Mouse (Mus musculus): Measurements from ENCODE around the gene Xpo5. TPM values are rescaled to one million over a fixed set of nuclear protein-coding genes. Genes with fewer than 3 reads are reported as not detected.

Xpo5 gene
- polyA plus RNA-seq, 1 experiment from 2014 or later, result 35.2 TPM

GRCm38 (mm10) chr17:46162951-46163421, 39.6 kb upstream of the Xpo5 start:
- Histone ChIP-seq H3K4me2 (peak overlapping the region; percentile 66), H3K27ac (replicated peaks) (0 out of 2 replicates have a peak overlapping the region, but pooled peaks have one; percentile 13), H3K36me3 (peaks cover 44% of the 10 kb centered on the region), H3K27me3 (no peaks in the 10 kb centered on the region), H3K4me3 (no peak overlapping the region), H3K4me1 (replicated peaks) (peaks cover 26% of the 10 kb centered on the region), H3K9me3 (no peaks in the 10 kb centered on the region), H3K9ac (no peak overlapping the region)
- no peak for ATAC-seq (ENCODE audit: low read depth)
- WGBS, result 87% methylated on average over 9 of the region's 9 CpGs

GRCm38 (mm10) chr17:46164301-46164700, 38.3 kb upstream of the Xpo5 start:
- Histone ChIP-seq H3K9me3 (no peaks in the 10 kb centered on the region), H3K36me3 (peaks cover 56% of the 10 kb centered on the region), H3K4me1 (replicated peaks) (peaks cover 26% of the 10 kb centered on the region), H3K9ac (no peak overlapping the region), H3K4me2 (no peak overlapping the region), H3K27ac (replicated peaks) (no peak overlapping the region), H3K27me3 (no peaks in the 10 kb centered on the region), H3K4me3 (no peak overlapping the region)
- WGBS, result 95% methylated on average over 8 of the region's 8 CpGs
- no peak for ATAC-seq (ENCODE audit: low read depth)

- WGBS, result 95% methylated on average over 10 of the region's 10 CpGs
- no peak overlapping the region for H3K9ac ChIP-seq
Measured at GRCm38 (mm10) chr17:46164791-46165190, 37.8 kb upstream of the Xpo5 start.

GRCm38 (mm10) chr17:46165460-46165859, 37.1 kb upstream of the Xpo5 start:
- Histone ChIP-seq H3K4me1 (replicated peaks) (peaks cover 21% of the 10 kb centered on the region), H3K4me3 (no peak overlapping the region), H3K36me3 (peaks cover 66% of the 10 kb centered on the region), H3K4me2 (no peak overlapping the region), H3K27me3 (no peaks in the 10 kb centered on the region), H3K9ac (no peak overlapping the region), H3K9me3 (no peaks in the 10 kb centered on the region), H3K27ac (replicated peaks) (no peak overlapping the region)
- WGBS, result 87% methylated on average over 12 of the region's 12 CpGs
- no peak for ATAC-seq (ENCODE audit: low read depth)

More at GRCm38 (mm10) chr17:46164791-46165190, 37.8 kb upstream of the Xpo5 start:
- H3K4me2 ChIP-seq, result no peak overlapping the region
- H3K4me3 ChIP-seq, result no peak overlapping the region
- no peak for ATAC-seq (ENCODE audit: low read depth)
- peaks cover 61% of the 10 kb centered on the region for H3K36me3 ChIP-seq
- H3K27ac ChIP-seq (replicated peaks), result no peak overlapping the region
- peaks cover 23% of the 10 kb centered on the region for H3K4me1 ChIP-seq (replicated peaks)
- H3K9me3 ChIP-seq, result no peaks in the 10 kb centered on the region
- no peaks in the 10 kb centered on the region for H3K27me3 ChIP-seq

GRCm38 (mm10) chr17:46166270-46166669, 36.3 kb upstream of the Xpo5 start:
- H3K4me2 ChIP-seq, result no peak overlapping the region
- WGBS, result 88% methylated on average over 5 of the region's 5 CpGs

GRCm38 (mm10) chr17:46167014-46167413, 35.6 kb upstream of the Xpo5 start:
- peaks cover 14% of the 10 kb centered on the region for H3K4me1 ChIP-seq (replicated peaks)
- no peak for ATAC-seq (ENCODE audit: low read depth)
- 84% methylated on average over 11 of the region's 11 CpGs for WGBS

More at GRCm38 (mm10) chr17:46166270-46166669, 36.3 kb upstream of the Xpo5 start:
- Histone ChIP-seq H3K9ac (no peak overlapping the region), H3K27me3 (no peaks in the 10 kb centered on the region), H3K9me3 (no peaks in the 10 kb centered on the region), H3K36me3 (peaks cover 74% of the 10 kb centered on the region), H3K27ac (replicated peaks) (no peak overlapping the region), H3K4me3 (no peak overlapping the region), H3K4me1 (replicated peaks) (peaks cover 21% of the 10 kb centered on the region)
- ATAC-seq (ENCODE audit: low read depth), result no peak

GRCm38 (mm10) chr17:46168318-46168717, 34.3 kb upstream of the Xpo5 start:
- Histone ChIP-seq H3K36me3 (peaks cover 92% of the 10 kb centered on the region), H3K27ac (replicated peaks) (no peak overlapping the region), H3K9ac (no peak overlapping the region), H3K27me3 (no peaks in the 10 kb centered on the region), H3K9me3 (no peaks in the 10 kb centered on the region), H3K4me1 (replicated peaks) (peaks cover under 1% of the 10 kb centered on the region; the same call in 1 of the 2 replicates), H3K4me2 (no peak overlapping the region), H3K4me3 (no peak overlapping the region)
- no peak for ATAC-seq (ENCODE audit: low read depth)
- WGBS, result 64% methylated on average over 5 of the region's 5 CpGs

More at GRCm38 (mm10) chr17:46167014-46167413, 35.6 kb upstream of the Xpo5 start:
- no peaks in the 10 kb centered on the region for H3K27me3 ChIP-seq
- no peak overlapping the region for H3K9ac ChIP-seq
- no peaks in the 10 kb centered on the region for H3K9me3 ChIP-seq
- no peak overlapping the region for H3K27ac ChIP-seq (replicated peaks)
- no peak overlapping the region for H3K4me2 ChIP-seq
- H3K4me3 ChIP-seq, result no peak overlapping the region
- peaks cover 79% of the 10 kb centered on the region for H3K36me3 ChIP-seq

- H3K9ac ChIP-seq, result no peak overlapping the region
- no peak overlapping the region for H3K27ac ChIP-seq (replicated peaks)
- no peaks in the 10 kb centered on the region for H3K4me1 ChIP-seq (replicated peaks)
- no peak overlapping the region for H3K4me2 ChIP-seq
- no peaks in the 10 kb centered on the region for H3K9me3 ChIP-seq
- H3K36me3 ChIP-seq, result peaks cover 92% of the 10 kb centered on the region
- no peak overlapping the region for H3K4me3 ChIP-seq
- H3K27me3 ChIP-seq, result no peaks in the 10 kb centered on the region
- ATAC-seq (ENCODE audit: low read depth), result no peak
- WGBS, result 93% methylated on average over 5 of the region's 5 CpGs
Measured at GRCm38 (mm10) chr17:46168768-46169167, 33.8 kb upstream of the Xpo5 start.

- no peak for ATAC-seq (ENCODE audit: low read depth)
- Histone ChIP-seq H3K27me3 (no peaks in the 10 kb centered on the region), H3K27ac (replicated peaks) (no peak overlapping the region), H3K4me3 (no peak overlapping the region), H3K36me3 (peaks cover 78% of the 10 kb centered on the region), H3K4me2 (no peak overlapping the region), H3K9me3 (no peaks in the 10 kb centered on the region), H3K4me1 (replicated peaks) (no peaks in the 10 kb centered on the region), H3K9ac (no peak overlapping the region)
- 74% methylated on average over 3 of the region's 3 CpGs for WGBS
Measured at GRCm38 (mm10) chr17:46170538-46170937, 32.0 kb upstream of the Xpo5 start.

GRCm38 (mm10) chr17:46182273-46182672, 20.3 kb upstream of the Xpo5 start:
- Histone ChIP-seq H3K4me1 (replicated peaks) (no peaks in the 10 kb centered on the region), H3K36me3 (peaks cover 97% of the 10 kb centered on the region), H3K9ac (no peak overlapping the region), H3K4me3 (no peak overlapping the region), H3K4me2 (no peak overlapping the region), H3K27ac (replicated peaks) (no peak overlapping the region), H3K27me3 (no peaks in the 10 kb centered on the region), H3K9me3 (no peaks in the 10 kb centered on the region)
- 89% methylated on average over 4 of the region's 4 CpGs for WGBS
- no peak for ATAC-seq (ENCODE audit: low read depth)

GRCm38 (mm10) chr17:46188829-46189228, 13.8 kb upstream of the Xpo5 start:
- Histone ChIP-seq H3K27me3 (no peaks in the 10 kb centered on the region), H3K9me3 (no peaks in the 10 kb centered on the region), H3K4me2 (no peak overlapping the region), H3K4me1 (replicated peaks) (no peaks in the 10 kb centered on the region), H3K4me3 (no peak overlapping the region), H3K36me3 (peaks cover 91% of the 10 kb centered on the region), H3K27ac (replicated peaks) (no peak overlapping the region), H3K9ac (no peak overlapping the region)
- WGBS, result 90% methylated on average over 2 of the region's 2 CpGs
- ATAC-seq (ENCODE audit: low read depth), result no peak

- no peak overlapping the region for H3K27ac ChIP-seq (replicated peaks)
- no peaks in the 10 kb centered on the region for H3K9me3 ChIP-seq
- WGBS, result 75% methylated on average over 6 of the region's 6 CpGs
- H3K36me3 ChIP-seq, result peaks cover 44% of the 10 kb centered on the region
- H3K9ac ChIP-seq, result peak overlapping the region; percentile 90
- ATAC-seq (ENCODE audit: low read depth), result no peak
- H3K27me3 ChIP-seq, result no peaks in the 10 kb centered on the region
- H3K4me1 ChIP-seq (replicated peaks), result peaks cover 40% of the 10 kb centered on the region
- H3K4me2 ChIP-seq, result peak overlapping the region; percentile 98
- peak overlapping the region; percentile 95 for H3K4me3 ChIP-seq
Measured at GRCm38 (mm10) chr17:46201151-46201550, 1.4 kb upstream of the Xpo5 start.

- Histone ChIP-seq H3K9me3 (no peaks in the 10 kb centered on the region), H3K4me2 (peak overlapping the region; percentile 98), H3K27me3 (no peaks in the 10 kb centered on the region), H3K9ac (peak overlapping the region; percentile 90), H3K4me3 (peak overlapping the region; percentile 95), H3K27ac (replicated peaks) (peak overlapping the region; percentile 81), H3K4me1 (replicated peaks) (peaks cover 40% of the 10 kb centered on the region), H3K36me3 (peaks cover 44% of the 10 kb centered on the region)
- no peak; the same call in 1 of the 2 replicates for ATAC-seq (ENCODE audit: low read depth)
- under 1% methylated on average over 20 of the region's 20 CpGs for WGBS
Measured at GRCm38 (mm10) chr17:46203078-46203477, 496 bp downstream of the Xpo5 start.
